Mouse (Mus musculus): ENCODE data around the gene Lig3. TPM values are rescaled to one million over a fixed set of nuclear protein-coding genes. Genes with fewer than 3 reads are reported as not detected.

The Lig3 gene
- total and polyA plus RNA-seq, 3 experiments = 45.2 to 101 (median 45.7) TPM

GRCm38 (mm10) chr11:82755919-82756318 lies 25.0 kb upstream of the Lig3 start:
- dilution Hi-C loops (cut with MboI; ENCODE audit: extremely low pct_ligation_motif_present, extremely low pct_unique_long_range_greater_than_20kb, low sequenced_read_pairs) (no loop called here), in situ Hi-C loops (cut with MboI; ENCODE audit: low pct_ligation_motif_present, low pct_unique_long_range_greater_than_20kb, low sequenced_read_pairs) (loop anchor here (25.0 kb wide), 1 partner anchor 431 kb away; the partner anchor contains the start of genes Slfn3 and Slfn4)
- no peak overlapping the region for H3K27ac ChIP-seq (ENCODE audit: insufficient read depth, low read depth)
- H3K27me3 ChIP-seq (replicated peaks) = no peaks in the 10 kb centered on the region
- H3K9me3 ChIP-seq (replicated peaks; ENCODE audit: low read length) = no peaks in the 10 kb centered on the region
- H3K9ac ChIP-seq (ENCODE audit: insufficient read depth, low read depth) = no peak overlapping the region
- H3K4me3 ChIP-seq (replicated peaks in 1 of 3; ENCODE audit: low read depth in 2 of 3, low read length in 2 of 3, poor library complexity in 1 of 3) = no peak overlapping the region
- H3K36me3 ChIP-seq (replicated peaks in 1 of 2; ENCODE audit: control insufficient read depth in 1 of 2, insufficient read depth in 1 of 2, low read length in 1 of 2) = no peaks in the 10 kb centered on the region
- no peak for TF ChIP-seq MEF2A (IDR thresholded peaks at IDR 0.05; ENCODE audit: borderline replicate concordance, low read depth, low read length)
- peak; percentile 90 for TF ChIP-seq MAFK (IDR thresholded peaks at IDR 0.05; ENCODE audit: insufficient replicate concordance, low read length)
- peaks cover 0 to 12% of the 10 kb centered on the region in 2 experiments; a peak in 2 of 4 replicates for H3K4me1 ChIP-seq (ENCODE audit: control insufficient read depth in 1 of 2, insufficient read depth in 2 of 2)
- H3K4me2 ChIP-seq (ENCODE audit: insufficient read depth, low read depth, poor library complexity, severe bottlenecking) = no peak overlapping the region
- DNase-seq (ENCODE audit: extremely low read depth) = no peak
- H3K79me2 ChIP-seq (replicated peaks; ENCODE audit: control insufficient read depth, extremely low read depth, insufficient read depth, poor library complexity, severe bottlenecking) = no peaks in the 10 kb centered on the region

GRCm38 (mm10) chr11:82762286-82762829 lies 18.6 kb upstream of the Lig3 start:
- no peak for TF ChIP-seq USF2 (conservative IDR thresholded peaks at IDR 0.05; ENCODE audit: low read depth, low read length)
- no peak for TF ChIP-seq MYC (IDR thresholded peaks at IDR 0.05; ENCODE audit: low read depth, low read length)
- TF ChIP-seq RCOR1 (conservative IDR thresholded peaks at IDR 0.05; ENCODE audit: low read depth, low read length) = no peak
- TF ChIP-seq RAD21 (IDR thresholded peaks at IDR 0.05; ENCODE audit: low read depth, low read length) = peak; percentile 14
- no peak for TF ChIP-seq POLR2A (IDR thresholded peaks at IDR 0.05; ENCODE audit: low read depth, low read length)
- peak; percentile 16 to 64; a peak in 3 of 4 replicates for TF ChIP-seq CTCF (conservative IDR thresholded peaks at IDR 0.05 in 1 of 2, IDR thresholded peaks at IDR 0.05 in 1 of 2; ENCODE audit: low read depth in 2 of 2, low read length in 2 of 2)
- in situ Hi-C loops (cut with MboI; ENCODE audit: low pct_ligation_motif_present, low pct_unique_long_range_greater_than_20kb, low sequenced_read_pairs) (loop anchor here (25.0 kb wide), 1 partner anchor 425 kb away; the partner anchor contains the start of genes Slfn3 and Slfn4), dilution Hi-C loops (cut with MboI; ENCODE audit: extremely low pct_ligation_motif_present, extremely low pct_unique_long_range_greater_than_20kb, low sequenced_read_pairs) (no loop called here)
- DNase-seq (ENCODE audit: extremely low read depth) = no peak
- Histone ChIP-seq H3K36me3 (replicated peaks in 1 of 2; ENCODE audit: control insufficient read depth in 1 of 2, insufficient read depth in 1 of 2, low read length in 1 of 2) (peaks cover 0 to 10% of the 10 kb centered on the region in 2 experiments), H3K27me3 (replicated peaks) (no peaks in the 10 kb centered on the region), H3K9me3 (replicated peaks; ENCODE audit: low read length) (peaks cover 6% of the 10 kb centered on the region), H3K79me2 (replicated peaks; ENCODE audit: control insufficient read depth, extremely low read depth, insufficient read depth, poor library complexity, severe bottlenecking) (peaks cover 29% of the 10 kb centered on the region), H3K4me2 (ENCODE audit: insufficient read depth, low read depth, poor library complexity, severe bottlenecking) (no peak overlapping the region), H3K27ac (ENCODE audit: insufficient read depth, low read depth) (no peak overlapping the region), H3K9ac (ENCODE audit: insufficient read depth, low read depth) (no peak overlapping the region), H3K4me1 (ENCODE audit: control insufficient read depth in 1 of 2, insufficient read depth in 2 of 2) (peaks cover 0 to 28% of the 10 kb centered on the region in 2 experiments; a peak in 2 of 4 replicates), H3K4me3 (replicated peaks in 1 of 3; ENCODE audit: low read depth in 2 of 3, low read length in 2 of 3, poor library complexity in 1 of 3) (no peak overlapping the region)

GRCm38 (mm10) chr11:82763261-82763660 lies 17.6 kb upstream of the Lig3 start:
- peak overlapping the region; percentile 81 for H3K9ac ChIP-seq (ENCODE audit: insufficient read depth, low read depth)
- peak overlapping the region; percentile 89 to 96 (median 91) for H3K4me3 ChIP-seq (replicated peaks in 1 of 3; ENCODE audit: low read depth in 2 of 3, low read length in 2 of 3, poor library complexity in 1 of 3)
- peak overlapping the region; percentile 93 for H3K4me2 ChIP-seq (ENCODE audit: insufficient read depth, low read depth, poor library complexity, severe bottlenecking)
- dilution Hi-C loops (cut with MboI; ENCODE audit: extremely low pct_ligation_motif_present, extremely low pct_unique_long_range_greater_than_20kb, low sequenced_read_pairs) (no loop called here), in situ Hi-C loops (cut with MboI; ENCODE audit: low pct_ligation_motif_present, low pct_unique_long_range_greater_than_20kb, low sequenced_read_pairs) (loop anchor here (25.0 kb wide), 1 partner anchor 424 kb away; the partner anchor contains the start of genes Slfn3 and Slfn4)
- TF ChIP-seq GABPA (IDR thresholded peaks at IDR 0.05; ENCODE audit: insufficient replicate concordance, low read depth, low read length) (no peak), CHD2 (IDR thresholded peaks at IDR 0.05; ENCODE audit: low read length) (no peak), ZKSCAN1 (IDR thresholded peaks at IDR 0.05; ENCODE audit: borderline replicate concordance, low read depth, low read length) (no peak), ZC3H11A (IDR thresholded peaks at IDR 0.05; ENCODE audit: low read depth, low read length) (no peak), HCFC1 (IDR thresholded peaks at IDR 0.05; ENCODE audit: low read depth, low read length) (no peak), BHLHE40 (IDR thresholded peaks at IDR 0.05; ENCODE audit: low read depth, low read length) (no peak), TCF12 (IDR thresholded peaks at IDR 0.05; ENCODE audit: low read depth, low read length) (no peak), SIN3A (IDR thresholded peaks at IDR 0.05; ENCODE audit: low read length) (no peak), USF1 (IDR thresholded peaks at IDR 0.05; ENCODE audit: low read depth, low read length) (no peak), TBP (conservative IDR thresholded peaks at IDR 0.05; ENCODE audit: low read depth, low read length) (no peak), RAD21 (IDR thresholded peaks at IDR 0.05; ENCODE audit: low read depth, low read length) (no peak), E2F4 (IDR thresholded peaks at IDR 0.05; ENCODE audit: insufficient replicate concordance, low read depth, low read length) (no peak)
- DNase-seq (ENCODE audit: extremely low read depth) = peak; percentile 31
- peaks cover 6% of the 10 kb centered on the region for H3K9me3 ChIP-seq (replicated peaks; ENCODE audit: low read length)
- peak overlapping the region; percentile 95 for H3K27ac ChIP-seq (ENCODE audit: insufficient read depth, low read depth)
- peaks cover 0 to 28% of the 10 kb centered on the region in 2 experiments; a peak in 2 of 4 replicates for H3K4me1 ChIP-seq (ENCODE audit: control insufficient read depth in 1 of 2, insufficient read depth in 2 of 2)
- H3K79me2 ChIP-seq (replicated peaks; ENCODE audit: control insufficient read depth, extremely low read depth, insufficient read depth, poor library complexity, severe bottlenecking) = peaks cover 29% of the 10 kb centered on the region
- no peaks in the 10 kb centered on the region for H3K27me3 ChIP-seq (replicated peaks)
- H3K36me3 ChIP-seq (replicated peaks in 1 of 2; ENCODE audit: control insufficient read depth in 1 of 2, insufficient read depth in 1 of 2, low read length in 1 of 2) = peaks cover under 1 to 14% of the 10 kb centered on the region in 2 experiments

Data from CH12.LX (cell line).